Mouse (Mus musculus): ENCODE data around the gene Fancf. TPM values are rescaled to one million over a fixed set of nuclear protein-coding genes. Genes with fewer than 3 reads are reported as not detected.
A peak's percentile ranks its signal among the peaks of the same experiment; 100 is the strongest.

Fancf gene
- polyA plus RNA-seq, 1 experiment from 2014 or later: 13.0 TPM

GRCm38 (mm10) chr7:51885345-51885744 is 23.3 kb upstream of the Fancf start:
- H3K4me2 ChIP-seq (ENCODE audit: low read length): no peak overlapping the region
- H3K9ac ChIP-seq (ENCODE audit: low read length): no peak overlapping the region
- no peaks in the 10 kb centered on the region for H3K27me3 ChIP-seq (replicated peaks; ENCODE audit: control insufficient read depth, insufficient read depth, low read length)
- no peak for DNase-seq (ENCODE audit: low spot score)
- 71% methylated on average over 3 of the region's 3 CpGs for WGBS
- no peak overlapping the region for H3K27ac ChIP-seq (ENCODE audit: low read depth)
- no peak for ATAC-seq (replicated peaks; ENCODE audit: low FRiP score, low TSS enrichment, low read depth)
- H3K9me3 ChIP-seq (ENCODE audit: control insufficient read depth, low read length): no peaks in the 10 kb centered on the region
- no peaks in the 10 kb centered on the region for H3K36me3 ChIP-seq (ENCODE audit: control insufficient read depth, insufficient read depth, low read length)
- H3K4me3 ChIP-seq (ENCODE audit: low read depth, low read length): no peak overlapping the region
- H3K4me1 ChIP-seq (replicated peaks; ENCODE audit: control insufficient read depth, insufficient read depth, low read length): no peaks in the 10 kb centered on the region

- Histone ChIP-seq H3K27ac (ENCODE audit: low read depth) (no peak overlapping the region), H3K4me3 (ENCODE audit: low read depth, low read length) (no peak overlapping the region), H3K9ac (ENCODE audit: low read length) (no peak overlapping the region), H3K27me3 (replicated peaks; ENCODE audit: control insufficient read depth, insufficient read depth, low read length) (no peaks in the 10 kb centered on the region), H3K36me3 (ENCODE audit: control insufficient read depth, insufficient read depth, low read length) (no peaks in the 10 kb centered on the region), H3K4me1 (replicated peaks; ENCODE audit: control insufficient read depth, insufficient read depth, low read length) (no peaks in the 10 kb centered on the region; the same call in 1 of the 2 replicates), H3K4me2 (ENCODE audit: low read length) (no peak overlapping the region), H3K9me3 (ENCODE audit: control insufficient read depth, low read length) (no peaks in the 10 kb centered on the region)
- DNase-seq (ENCODE audit: low spot score) (no peak), ATAC-seq (replicated peaks; ENCODE audit: low FRiP score, low TSS enrichment, low read depth) (no peak)
- 77% methylated on average over 4 of the region's 4 CpGs for WGBS
These were observed 18.1 kb upstream of the Fancf start for GRCm38 (mm10) chr7:51880121-51880520.

GRCm38 (mm10) chr7:51879136-51879723 is 17.2 kb upstream of the Fancf start:
- WGBS: 2% methylated on average over 17 of the region's 17 CpGs
- Histone ChIP-seq H3K4me3 (ENCODE audit: low read depth, low read length) (peak overlapping the region; percentile 47), H3K9me3 (ENCODE audit: control insufficient read depth, low read length) (no peaks in the 10 kb centered on the region), H3K27me3 (replicated peaks; ENCODE audit: control insufficient read depth, insufficient read depth, low read length) (no peaks in the 10 kb centered on the region), H3K27ac (ENCODE audit: low read depth) (peak overlapping the region; percentile 83), H3K4me1 (replicated peaks; ENCODE audit: control insufficient read depth, insufficient read depth, low read length) (no peaks in the 10 kb centered on the region; the same call in 1 of the 2 replicates), H3K4me2 (ENCODE audit: low read length) (peak overlapping the region; percentile 66), H3K9ac (ENCODE audit: low read length) (peak overlapping the region; percentile 49), H3K36me3 (ENCODE audit: control insufficient read depth, insufficient read depth, low read length) (no peaks in the 10 kb centered on the region)
- peak; percentile 79 for DNase-seq (ENCODE audit: low spot score)
- ATAC-seq (replicated peaks; ENCODE audit: low FRiP score, low TSS enrichment, low read depth): peak; percentile 87

GRCm38 (mm10) chr7:51878730-51879129 is 16.7 kb upstream of the Fancf start:
- ATAC-seq (replicated peaks; ENCODE audit: low FRiP score, low TSS enrichment, low read depth) (peak; percentile 27; the same call in 1 of the 2 replicates), DNase-seq (ENCODE audit: low spot score) (no peak)
- Histone ChIP-seq H3K4me1 (replicated peaks; ENCODE audit: control insufficient read depth, insufficient read depth, low read length) (no peaks in the 10 kb centered on the region; the same call in 1 of the 2 replicates), H3K27me3 (replicated peaks; ENCODE audit: control insufficient read depth, insufficient read depth, low read length) (no peaks in the 10 kb centered on the region), H3K27ac (ENCODE audit: low read depth) (peak overlapping the region; percentile 83), H3K9me3 (ENCODE audit: control insufficient read depth, low read length) (no peaks in the 10 kb centered on the region), H3K4me3 (ENCODE audit: low read depth, low read length) (peak overlapping the region; percentile 47), H3K4me2 (ENCODE audit: low read length) (peak overlapping the region; percentile 66), H3K36me3 (ENCODE audit: control insufficient read depth, insufficient read depth, low read length) (no peaks in the 10 kb centered on the region), H3K9ac (ENCODE audit: low read length) (peak overlapping the region; percentile 49)
- WGBS: 4% methylated on average over 8 of the region's 8 CpGs

- Histone ChIP-seq H3K9ac (ENCODE audit: low read length) (no peak overlapping the region), H3K4me2 (ENCODE audit: low read length) (no peak overlapping the region), H3K4me3 (ENCODE audit: low read depth, low read length) (no peak overlapping the region), H3K9me3 (ENCODE audit: control insufficient read depth, low read length) (no peaks in the 10 kb centered on the region), H3K27me3 (replicated peaks; ENCODE audit: control insufficient read depth, insufficient read depth, low read length) (no peaks in the 10 kb centered on the region), H3K27ac (ENCODE audit: low read depth) (no peak overlapping the region), H3K36me3 (ENCODE audit: control insufficient read depth, insufficient read depth, low read length) (no peaks in the 10 kb centered on the region), H3K4me1 (replicated peaks; ENCODE audit: control insufficient read depth, insufficient read depth, low read length) (no peaks in the 10 kb centered on the region; the same call in 1 of the 2 replicates)
- DNase-seq (ENCODE audit: low spot score) (no peak), ATAC-seq (replicated peaks; ENCODE audit: low FRiP score, low TSS enrichment, low read depth) (no peak)
These were observed 14.2 kb upstream of the Fancf start for GRCm38 (mm10) chr7:51876316-51876715.

GRCm38 (mm10) chr7:51872597-51872996 is 10.5 kb upstream of the Fancf start:
- peaks cover 5% of the 10 kb centered on the region; the same call in 1 of the 2 replicates for H3K36me3 ChIP-seq (ENCODE audit: control insufficient read depth, insufficient read depth, low read length)
- DNase-seq (ENCODE audit: low spot score) (no peak), ATAC-seq (replicated peaks; ENCODE audit: low FRiP score, low TSS enrichment, low read depth) (no peak)
- H3K27me3 ChIP-seq (replicated peaks; ENCODE audit: control insufficient read depth, insufficient read depth, low read length): no peaks in the 10 kb centered on the region
- no peak overlapping the region for H3K4me2 ChIP-seq (ENCODE audit: low read length)
- H3K9ac ChIP-seq (ENCODE audit: low read length): no peak overlapping the region
- no peak overlapping the region for H3K27ac ChIP-seq (ENCODE audit: low read depth)
- H3K9me3 ChIP-seq (ENCODE audit: control insufficient read depth, low read length): no peaks in the 10 kb centered on the region
- H3K4me1 ChIP-seq (replicated peaks; ENCODE audit: control insufficient read depth, insufficient read depth, low read length): no peaks in the 10 kb centered on the region
- H3K4me3 ChIP-seq (ENCODE audit: low read depth, low read length): no peak overlapping the region

GRCm38 (mm10) chr7:51872041-51872440 is 10.0 kb upstream of the Fancf start:
- no peak for DNase-seq (ENCODE audit: low spot score)
- ATAC-seq (replicated peaks; ENCODE audit: low FRiP score, low TSS enrichment, low read depth): no peak
- no peaks in the 10 kb centered on the region for H3K27me3 ChIP-seq (replicated peaks; ENCODE audit: control insufficient read depth, insufficient read depth, low read length)
- H3K4me1 ChIP-seq (replicated peaks; ENCODE audit: control insufficient read depth, insufficient read depth, low read length): no peaks in the 10 kb centered on the region
- no peak overlapping the region for H3K9ac ChIP-seq (ENCODE audit: low read length)
- H3K9me3 ChIP-seq (ENCODE audit: control insufficient read depth, low read length): no peaks in the 10 kb centered on the region
- no peak overlapping the region for H3K4me3 ChIP-seq (ENCODE audit: low read depth, low read length)
- 83% methylated on average over 1 of the region's 1 CpGs for WGBS
- H3K4me2 ChIP-seq (ENCODE audit: low read length): no peak overlapping the region
- peaks cover 8% of the 10 kb centered on the region; the same call in 1 of the 2 replicates for H3K36me3 ChIP-seq (ENCODE audit: control insufficient read depth, insufficient read depth, low read length)
- no peak overlapping the region for H3K27ac ChIP-seq (ENCODE audit: low read depth)

- Histone ChIP-seq H3K4me3 (ENCODE audit: low read depth, low read length) (no peak overlapping the region), H3K9me3 (ENCODE audit: control insufficient read depth, low read length) (no peaks in the 10 kb centered on the region), H3K27ac (ENCODE audit: low read depth) (no peak overlapping the region), H3K27me3 (replicated peaks; ENCODE audit: control insufficient read depth, insufficient read depth, low read length) (no peaks in the 10 kb centered on the region), H3K4me2 (ENCODE audit: low read length) (no peak overlapping the region), H3K36me3 (ENCODE audit: control insufficient read depth, insufficient read depth, low read length) (peaks cover 22% of the 10 kb centered on the region), H3K4me1 (replicated peaks; ENCODE audit: control insufficient read depth, insufficient read depth, low read length) (no peaks in the 10 kb centered on the region), H3K9ac (ENCODE audit: low read length) (no peak overlapping the region)
- DNase-seq (ENCODE audit: low spot score) (no peak), ATAC-seq (replicated peaks; ENCODE audit: low FRiP score, low TSS enrichment, low read depth) (no peak)
- WGBS: 86% methylated on average over 1 of the region's 1 CpGs
These were observed 5.9 kb upstream of the Fancf start for GRCm38 (mm10) chr7:51867983-51868382.

GRCm38 (mm10) chr7:51865336-51865735 is 3.3 kb upstream of the Fancf start:
- ATAC-seq (replicated peaks; ENCODE audit: low FRiP score, low TSS enrichment, low read depth) (no peak), DNase-seq (ENCODE audit: low spot score) (no peak)
- H3K9me3 ChIP-seq (ENCODE audit: control insufficient read depth, low read length): no peaks in the 10 kb centered on the region
- no peak overlapping the region for H3K4me2 ChIP-seq (ENCODE audit: low read length)
- H3K4me1 ChIP-seq (replicated peaks; ENCODE audit: control insufficient read depth, insufficient read depth, low read length): peaks cover 5% of the 10 kb centered on the region; the same call in 1 of the 2 replicates
- WGBS: 71% methylated on average over 1 of the region's 1 CpGs
- H3K27ac ChIP-seq (ENCODE audit: low read depth): no peak overlapping the region
- H3K9ac ChIP-seq (ENCODE audit: low read length): no peak overlapping the region
- peaks cover 17% of the 10 kb centered on the region for H3K36me3 ChIP-seq (ENCODE audit: control insufficient read depth, insufficient read depth, low read length)
- H3K4me3 ChIP-seq (ENCODE audit: low read depth, low read length): no peak overlapping the region
- H3K27me3 ChIP-seq (replicated peaks; ENCODE audit: control insufficient read depth, insufficient read depth, low read length): no peaks in the 10 kb centered on the region
